Mouse (Mus musculus) naive thymus-derived CD4-positive, alpha-beta T cell, adult 2 months (primary cell): Measurements from ENCODE around the gene Xrn2.

Source experiments
- DNase-seq: peaks from one replicate; pipeline ENCODE4 v3.0.0-alpha.2; 2011; ENCODE audit warnings: low read depth

Gene Xrn2

GRCm38 (mm10) chr2:147067480-147068246 is 54.9 kb downstream of the Xrn2 start:
- no peak for DNase-seq

GRCm38 (mm10) chr2:147069077-147069476 is 56.3 kb downstream of the Xrn2 start:
- no peak for DNase-seq

- no peak for DNase-seq
Observed at GRCm38 (mm10) chr2:147070305-147070704, 57.5 kb downstream of the Xrn2 start.

- DNase-seq: no peak
Observed at GRCm38 (mm10) chr2:147073962-147074361, 61.2 kb downstream of the Xrn2 start.

- DNase-seq: no peak
Observed at GRCm38 (mm10) chr2:147074399-147074798, 61.6 kb downstream of the Xrn2 start.

- DNase-seq: no peak
Observed at GRCm38 (mm10) chr2:147082391-147082790, 69.6 kb downstream of the Xrn2 start.

GRCm38 (mm10) chr2:147083471-147084365 is 70.9 kb downstream of the Xrn2 start:
- peak; percentile 53 for DNase-seq

GRCm38 (mm10) chr2:147084366-147085071 is 71.7 kb downstream of the Xrn2 start:
- no peak for DNase-seq

- peak; percentile 29 for DNase-seq
Observed at GRCm38 (mm10) chr2:147085072-147085870, 72.5 kb downstream of the Xrn2 start, which contains the start of gene Nkx2-4. Gene Nkx2-4 (minus strand): TSS chr2:147085445.

GRCm38 (mm10) chr2:147085937-147086336 is 73.1 kb downstream of the Xrn2 start:
- no peak for DNase-seq

GRCm38 (mm10) chr2:147086441-147086840 is 73.6 kb downstream of the Xrn2 start:
- DNase-seq: no peak

- no peak for DNase-seq
Observed at GRCm38 (mm10) chr2:147119736-147120135, 106.9 kb downstream of the Xrn2 start.

- no peak for DNase-seq
Observed at GRCm38 (mm10) chr2:147127366-147127765, 114.6 kb downstream of the Xrn2 start.
